Mouse (Mus musculus) adrenal gland (tissue): ENCODE results near the gene Nat8l.

Source experiments
- intact Hi-C: fragments of 180-260 bp; cut with DNase I; formaldehyde crosslinking; loops from one replicate; pipeline ENCODE4 v1.15.1; 2025

Nat8l gene

GRCm38 (mm10) chr5:34001401-34001800, 5.6 kb downstream of the Nat8l start:
- intact Hi-C loops = no loop called here

GRCm38 (mm10) chr5:34002636-34003035, 6.9 kb downstream of the Nat8l start:
- intact Hi-C loops = no loop called here

GRCm38 (mm10) chr5:34004618-34005017, 8.8 kb downstream of the Nat8l start:
- intact Hi-C loops = no loop called here

- intact Hi-C loops = no loop called here
These were observed 11.0 kb downstream of the Nat8l start for GRCm38 (mm10) chr5:34006832-34007231.

GRCm38 (mm10) chr5:34007392-34007941, 11.7 kb downstream of the Nat8l start:
- intact Hi-C loops = no loop called here

- intact Hi-C loops = no loop called here
These were observed 18.9 kb downstream of the Nat8l start for GRCm38 (mm10) chr5:34014652-34015051.

GRCm38 (mm10) chr5:34018968-34019367, 23.2 kb downstream of the Nat8l start:
- intact Hi-C loops = no loop called here

GRCm38 (mm10) chr5:34030101-34030500, 34.3 kb downstream of the Nat8l start:
- intact Hi-C loops = no loop called here

- intact Hi-C loops = no loop called here
These were observed 35.2 kb downstream of the Nat8l start for GRCm38 (mm10) chr5:34031022-34031421.

- intact Hi-C loops = no loop called here
These were observed 36.7 kb downstream of the Nat8l start for GRCm38 (mm10) chr5:34032520-34032919.
